Mouse (Mus musculus) left cerebral cortex, postnatal 25 days (tissue): ENCODE results near the gene Tmem203. TPM values are rescaled to one million over a fixed set of nuclear protein-coding genes. Genes with fewer than 3 reads are reported as not detected.
"Not testable (repeated sequence)": the region's sequence is repeated elsewhere in the genome, so short reads cannot be mapped to it uniquely, and the experiment has no call there.

Experiments
- DNase-seq, 2 experiments: peaks; one replicate each; pipeline ENCODE4 v3.0.0; 2022; ENCODE audit warnings: low spot score in 2 of 2, mixed read lengths in 1 of 2
- intact Hi-C: fragments of 180-260 bp; cut with DNase I; formaldehyde crosslinking; loops from one replicate; pipeline ENCODE4 v1.15.1; 2025
- total RNA-seq, 2 experiments: library from RNA; stranded (reverse); gene quantifications; 2 replicates each; pipeline ENCODE4 v1.2.3; 2021

The Tmem203 gene
- total RNA-seq, 2 experiments from 2014 or later = 32.8 to 37.3 TPM

DNA sequence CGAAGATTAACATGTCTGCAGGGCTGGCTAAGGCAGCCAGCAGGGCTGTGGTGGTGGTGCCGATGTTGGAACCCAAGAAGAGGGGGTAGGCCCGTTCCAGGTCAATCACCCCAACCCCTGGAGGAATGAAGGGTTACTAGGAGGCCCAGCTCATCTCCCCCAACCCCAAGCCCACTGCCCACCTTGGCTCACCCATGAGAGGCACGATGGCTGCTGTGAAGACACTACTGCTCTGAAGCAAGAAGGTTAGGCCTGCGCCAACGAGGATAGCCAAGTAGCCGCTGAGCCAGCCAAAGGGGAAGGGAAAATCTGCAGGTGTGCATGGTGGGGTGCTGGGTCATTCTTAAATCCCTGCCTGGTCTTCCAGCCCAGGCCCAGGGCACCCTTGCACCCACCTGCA lies 24.7 kb upstream of the Tmem203 start:
- DNase-seq = no peak
- intact Hi-C loops = no loop called here

DNA sequence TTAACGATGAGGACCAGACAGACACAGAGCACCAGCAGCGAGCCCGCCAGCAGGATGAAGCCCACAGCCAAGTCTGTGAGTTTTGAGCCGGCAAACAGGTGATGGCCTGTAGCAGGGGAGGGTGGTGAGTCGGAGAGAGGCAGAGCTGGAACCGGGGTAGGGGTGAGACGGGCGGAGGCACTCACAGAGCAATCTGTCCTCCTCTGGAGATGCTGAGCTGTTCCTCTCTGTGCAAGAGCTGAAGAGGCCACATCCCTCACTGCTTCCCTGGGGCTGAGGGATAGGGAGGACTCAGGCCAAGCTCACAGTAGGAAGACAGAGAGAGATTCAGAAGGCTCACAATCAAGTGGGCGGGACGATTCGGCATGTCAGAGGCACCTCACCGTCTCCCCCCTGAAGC lies 24.2 kb upstream of the Tmem203 start:
- DNase-seq = no peak
- intact Hi-C loops = no loop called here

DNA sequence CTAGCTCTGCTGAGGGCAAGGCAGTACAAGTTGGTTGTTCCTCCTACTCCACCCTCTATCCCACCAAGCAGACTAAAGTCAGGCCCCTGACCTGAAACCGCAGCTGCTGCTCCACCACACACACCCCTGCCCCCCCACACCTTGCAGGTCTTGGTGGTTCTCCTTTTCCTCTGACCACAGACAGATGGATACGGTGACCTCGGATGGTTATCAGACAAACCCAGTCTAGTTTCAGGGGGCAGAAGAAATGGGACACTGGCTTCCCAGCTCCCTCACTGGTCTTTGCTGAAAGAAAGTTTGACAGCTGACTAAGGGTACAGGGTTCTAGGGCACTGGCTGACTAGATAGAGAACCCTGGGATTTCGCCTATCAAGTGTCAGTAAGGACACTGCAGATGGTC lies 21.8 kb upstream of the Tmem203 start:
- no peak for DNase-seq
- intact Hi-C loops = no loop called here

DNA sequence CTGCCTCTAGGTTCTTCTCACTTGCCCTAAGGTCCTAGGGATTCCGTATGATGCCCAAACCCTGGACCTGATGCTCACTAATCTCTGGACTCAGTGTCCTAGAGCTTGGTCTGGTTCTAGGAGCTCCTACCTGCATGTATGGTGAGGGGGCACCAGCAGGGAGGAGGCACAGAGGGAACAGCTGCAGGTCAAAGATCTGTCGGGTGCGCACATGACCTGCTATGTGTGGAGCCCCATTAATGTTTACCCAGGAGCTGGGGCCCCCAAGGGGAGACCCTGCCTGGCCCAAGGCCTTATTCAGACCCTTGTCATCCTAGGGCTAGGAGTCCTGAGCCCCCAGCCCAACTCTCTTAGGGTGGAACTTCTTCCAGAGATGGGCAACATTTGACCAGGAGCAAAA lies 21.2 kb upstream of the Tmem203 start, which contains the start of gene Slc34a3:
Gene Slc34a3 (minus strand): TSS at position 315 of the 400 bp plus-strand sequence.
- intact Hi-C loops = no loop called here
- no peak for DNase-seq

DNA sequence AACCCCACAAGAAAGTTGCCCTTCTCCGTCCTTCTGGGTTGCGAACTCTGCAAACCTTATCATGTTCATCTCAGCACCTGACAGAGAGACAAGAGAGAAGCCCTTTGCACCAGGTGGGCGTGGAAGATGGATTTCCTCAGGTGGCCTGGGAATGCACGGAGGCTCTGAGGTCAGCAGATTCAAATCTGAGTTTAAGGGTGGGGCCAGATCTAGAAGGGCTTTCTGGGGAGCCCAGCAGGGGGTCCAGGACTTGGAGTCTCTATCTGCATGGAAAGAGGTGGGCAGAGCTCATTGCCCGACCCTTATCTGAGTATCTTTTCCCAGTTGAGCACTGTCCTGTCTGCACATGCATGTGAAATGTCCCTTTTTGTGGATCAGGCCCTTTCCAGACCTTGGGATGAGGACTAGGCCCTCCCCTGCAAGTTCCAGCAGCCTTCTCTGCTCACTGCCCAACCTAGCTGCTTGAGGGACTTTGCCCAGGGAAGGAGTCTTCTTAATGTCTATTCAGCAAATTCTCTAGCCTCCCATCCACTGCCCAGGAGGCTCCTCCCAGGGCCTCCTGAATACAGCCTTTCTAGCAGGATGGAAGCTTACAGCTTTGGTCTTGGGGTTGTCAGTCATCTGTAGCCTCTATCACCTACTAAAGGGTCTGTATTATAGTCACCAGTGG lies 20.6 kb upstream of the Tmem203 start:
- DNase-seq = no peak
- intact Hi-C loops = no loop called here

DNA sequence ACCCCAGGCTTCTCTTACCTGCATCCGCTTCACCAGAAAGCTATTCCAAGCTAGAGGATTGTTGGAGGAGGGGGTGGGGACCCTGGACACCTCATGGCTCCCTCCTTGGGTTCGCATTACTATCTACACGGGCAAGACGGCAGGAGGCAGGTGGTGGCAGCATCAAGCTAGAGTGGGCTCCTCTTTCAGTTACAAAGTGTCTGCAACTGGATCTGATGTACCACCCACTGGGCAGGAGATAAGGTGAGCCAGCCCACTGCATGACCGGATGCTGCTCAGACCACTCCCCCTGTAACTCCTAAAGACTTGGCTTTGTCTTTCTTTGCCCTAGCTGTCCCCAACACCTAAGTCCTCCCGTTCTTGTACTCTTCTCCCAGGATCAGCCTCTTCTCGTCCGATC lies 18.6 kb upstream of the Tmem203 start, which contains the start of gene Rnf224:
Gene Rnf224 (minus strand): TSS at position 174 of the 400 bp plus-strand sequence.
- no peak for DNase-seq
- intact Hi-C loops = no loop called here

DNA sequence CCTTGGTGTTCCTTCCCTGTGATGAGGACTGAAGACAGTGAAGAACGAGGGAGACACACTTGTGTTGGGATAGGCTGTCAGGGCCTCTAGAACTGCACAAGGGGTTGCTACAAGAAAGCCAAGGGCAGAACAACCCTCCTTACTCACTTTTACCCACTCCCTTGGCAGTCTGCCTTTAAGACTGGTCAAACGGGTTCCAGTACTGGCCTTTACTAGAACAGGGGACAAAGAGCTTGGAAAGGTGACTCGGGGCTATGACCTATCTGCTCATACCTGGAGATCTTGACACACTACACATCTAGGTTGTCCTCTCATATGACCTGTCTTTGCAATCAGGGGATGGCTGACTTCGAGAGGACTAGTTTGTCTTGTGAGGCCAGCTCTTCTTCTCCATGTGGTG lies 17.7 kb upstream of the Tmem203 start:
- DNase-seq = no peak
- intact Hi-C loops = no loop called here

DNA sequence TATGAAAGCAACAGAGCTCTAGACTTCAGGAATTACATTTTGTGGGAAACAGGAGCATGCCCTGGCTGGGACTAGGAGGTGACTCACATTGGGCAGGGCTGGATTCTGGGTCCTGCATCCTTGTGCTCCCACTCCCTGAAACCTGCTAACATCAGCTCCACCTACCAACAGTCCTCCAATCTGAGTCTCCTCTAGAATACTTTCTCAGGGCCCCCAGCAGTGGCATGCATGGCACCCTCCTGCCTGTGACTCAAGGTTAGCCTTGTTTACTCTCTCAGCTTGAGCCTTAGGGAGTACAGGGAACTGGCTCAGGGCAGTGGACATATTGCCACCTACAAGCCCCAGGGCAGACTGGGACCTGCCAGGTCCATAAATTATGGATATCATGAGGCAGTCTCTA lies 17.1 kb upstream of the Tmem203 start:
- intact Hi-C loops = no loop called here
- DNase-seq = no peak

DNA sequence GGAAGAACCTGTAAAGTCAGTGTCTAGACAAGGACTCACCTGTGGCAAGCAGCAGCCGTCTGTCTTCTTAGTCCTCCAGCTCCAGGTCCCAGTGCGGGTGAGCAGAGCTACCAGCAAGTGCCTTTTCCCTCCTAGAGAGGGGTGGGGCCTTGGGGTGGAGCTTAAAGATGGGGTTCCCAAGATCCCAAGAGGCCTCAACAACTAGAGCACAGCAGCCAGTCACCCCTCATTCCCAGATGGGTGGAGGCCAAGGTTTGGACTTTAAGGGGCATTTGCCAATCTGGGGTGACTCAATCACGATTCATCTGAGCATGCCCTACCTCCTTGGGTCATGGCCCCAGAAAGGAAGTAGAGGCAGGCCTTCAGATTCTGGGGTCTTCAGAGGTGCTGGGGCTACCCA lies 15.5 kb upstream of the Tmem203 start:
- intact Hi-C loops = no loop called here
- no peak for DNase-seq

DNA sequence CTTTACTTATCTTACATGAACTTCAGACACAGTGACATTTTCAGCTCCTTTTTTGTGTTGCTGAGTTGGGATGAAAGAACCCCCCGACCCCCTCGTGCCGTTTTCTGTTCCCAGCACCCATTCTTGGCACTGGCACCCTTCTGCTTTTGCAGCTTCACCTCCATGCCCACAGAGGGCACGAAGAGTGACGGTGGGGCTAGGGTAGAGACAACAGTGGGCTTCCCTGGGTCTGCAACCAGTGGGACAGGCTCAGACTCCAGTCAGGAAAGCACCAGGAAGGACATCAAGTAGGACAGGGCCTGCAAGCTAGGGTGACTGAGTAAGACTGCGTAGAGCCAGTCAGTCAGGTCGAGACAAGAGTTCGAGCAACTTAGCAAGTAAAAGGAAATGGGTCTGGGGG lies 14.9 kb upstream of the Tmem203 start:
- no peak for DNase-seq
- intact Hi-C loops = no loop called here

DNA sequence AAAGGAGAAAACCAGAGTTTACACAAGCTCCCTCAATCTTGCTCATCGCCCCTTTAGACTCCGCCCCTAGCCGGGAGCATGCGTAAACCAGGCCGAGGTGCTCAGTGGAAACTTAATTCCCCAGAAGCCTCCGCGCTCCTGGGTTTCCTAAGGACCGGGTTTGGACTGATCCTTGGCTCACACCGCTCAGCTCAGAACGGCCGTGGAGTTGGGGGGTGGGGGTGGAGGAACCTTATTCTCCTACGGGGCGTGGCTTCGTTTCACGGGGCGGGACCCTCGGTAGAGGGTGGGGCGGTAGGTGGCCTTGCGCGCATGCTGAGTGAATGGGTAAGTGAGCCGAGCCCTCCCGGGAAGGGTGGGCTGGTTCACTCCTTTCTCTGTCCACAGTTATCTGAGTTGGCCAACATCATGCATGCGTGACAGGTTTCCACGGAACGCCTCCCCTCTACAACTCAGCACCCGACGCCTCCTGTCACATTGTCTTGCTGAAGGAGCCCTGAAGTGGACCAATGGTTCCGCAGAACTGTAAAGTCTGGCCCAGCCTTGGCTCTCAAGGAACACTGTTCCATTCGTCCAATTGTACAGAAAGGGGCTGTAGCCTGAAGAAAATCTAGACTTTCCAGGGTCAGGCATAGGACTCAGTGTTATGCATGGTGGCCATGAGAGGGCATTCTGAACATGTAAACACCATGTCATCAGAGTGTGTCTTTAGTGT lies 14.4 kb upstream of the Tmem203 start:
- intact Hi-C loops = no loop called here
- DNase-seq = peak; percentile 72 to 85

DNA sequence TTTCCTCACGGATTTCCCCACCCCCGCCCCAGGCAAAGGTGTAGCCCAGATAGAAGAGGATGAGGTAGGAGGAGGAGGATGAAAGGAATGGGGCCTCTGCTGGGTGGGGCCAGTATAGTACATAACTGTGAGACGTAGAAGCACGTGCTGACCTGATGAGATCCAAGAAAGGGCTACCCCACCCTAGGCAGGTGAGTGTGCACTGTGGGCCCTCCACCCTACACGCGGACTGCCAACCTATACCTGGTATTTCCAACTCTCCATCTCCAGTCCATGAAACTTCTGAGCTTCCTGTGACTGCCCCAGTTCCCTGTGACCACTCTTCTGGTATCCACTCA lies 13.8 kb upstream of the Tmem203 start:
- intact Hi-C loops = no loop called here
- DNase-seq = no peak

DNA sequence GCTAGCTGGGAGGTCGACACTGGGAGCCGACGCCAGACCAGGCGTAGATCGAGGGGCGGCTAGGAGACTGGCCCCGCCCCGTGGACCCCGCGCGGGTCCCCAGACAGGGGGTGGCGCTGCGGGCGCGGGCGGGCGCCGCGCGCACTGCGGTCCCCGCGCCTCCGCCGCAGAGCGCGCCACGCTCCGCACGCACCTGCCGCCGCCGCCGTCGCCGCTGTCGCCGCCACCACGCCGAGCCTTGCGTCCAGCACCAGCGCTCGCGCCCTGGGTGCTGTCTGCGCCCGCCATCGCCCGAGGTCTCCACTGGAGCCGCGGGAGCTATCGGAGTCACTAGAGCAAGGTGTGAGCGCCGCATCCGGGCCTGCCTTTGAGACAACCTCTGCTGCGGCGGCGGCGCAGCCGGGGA lies 13.1 kb upstream of the Tmem203 start, which contains the start of the genes Rnf208 and Cysrt1:
Gene Rnf208 (plus strand): TSS at position 155 of the 406 bp plus-strand sequence.
Gene Cysrt1 (minus strand): TSS at position 352 of the 406 bp plus-strand sequence.
- intact Hi-C loops = no loop called here
- DNase-seq = peak; percentile 54 to 55

DNA sequence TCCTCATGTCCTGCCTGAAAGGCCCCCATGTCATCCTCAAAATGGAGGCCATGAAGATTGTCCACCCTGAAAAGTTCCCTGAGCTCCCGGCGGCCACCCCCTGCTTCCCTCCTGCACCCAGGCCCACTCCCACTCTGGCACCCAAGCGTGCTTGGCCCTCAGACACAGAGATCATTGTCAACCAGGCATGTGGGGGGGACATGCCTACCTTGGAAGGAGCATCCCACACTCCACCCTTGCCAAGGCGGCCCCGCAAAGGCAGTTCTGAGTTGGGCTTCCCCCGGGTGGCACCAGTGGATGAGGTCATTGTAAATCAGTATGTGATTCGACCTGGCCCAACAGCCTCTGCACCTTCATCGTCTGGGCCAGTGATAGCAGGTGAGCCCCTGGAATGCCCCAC lies 11.9 kb upstream of the Tmem203 start:
- intact Hi-C loops = no loop called here
- DNase-seq = no peak

DNA sequence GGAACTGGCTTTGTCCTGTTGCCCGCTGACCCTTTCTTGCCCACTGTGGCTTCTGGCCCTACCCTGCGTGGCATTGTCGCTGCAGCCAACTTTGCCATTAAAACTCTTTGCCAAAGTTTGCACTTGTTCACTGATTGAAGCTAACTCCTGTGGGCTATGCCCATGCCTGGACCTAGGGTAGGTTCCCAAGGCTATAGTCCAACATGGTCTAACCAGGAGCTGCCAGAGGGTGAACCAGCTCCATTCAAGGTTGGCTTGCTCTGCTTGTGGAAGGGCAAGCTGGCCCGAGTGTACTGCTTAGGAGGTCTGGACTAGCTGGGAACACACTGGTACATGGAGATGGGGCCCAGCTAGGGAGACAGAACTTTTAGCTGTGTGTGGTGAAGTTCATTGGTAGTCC lies 11.1 kb upstream of the Tmem203 start:
- intact Hi-C loops = no loop called here
- no peak for DNase-seq

DNA sequence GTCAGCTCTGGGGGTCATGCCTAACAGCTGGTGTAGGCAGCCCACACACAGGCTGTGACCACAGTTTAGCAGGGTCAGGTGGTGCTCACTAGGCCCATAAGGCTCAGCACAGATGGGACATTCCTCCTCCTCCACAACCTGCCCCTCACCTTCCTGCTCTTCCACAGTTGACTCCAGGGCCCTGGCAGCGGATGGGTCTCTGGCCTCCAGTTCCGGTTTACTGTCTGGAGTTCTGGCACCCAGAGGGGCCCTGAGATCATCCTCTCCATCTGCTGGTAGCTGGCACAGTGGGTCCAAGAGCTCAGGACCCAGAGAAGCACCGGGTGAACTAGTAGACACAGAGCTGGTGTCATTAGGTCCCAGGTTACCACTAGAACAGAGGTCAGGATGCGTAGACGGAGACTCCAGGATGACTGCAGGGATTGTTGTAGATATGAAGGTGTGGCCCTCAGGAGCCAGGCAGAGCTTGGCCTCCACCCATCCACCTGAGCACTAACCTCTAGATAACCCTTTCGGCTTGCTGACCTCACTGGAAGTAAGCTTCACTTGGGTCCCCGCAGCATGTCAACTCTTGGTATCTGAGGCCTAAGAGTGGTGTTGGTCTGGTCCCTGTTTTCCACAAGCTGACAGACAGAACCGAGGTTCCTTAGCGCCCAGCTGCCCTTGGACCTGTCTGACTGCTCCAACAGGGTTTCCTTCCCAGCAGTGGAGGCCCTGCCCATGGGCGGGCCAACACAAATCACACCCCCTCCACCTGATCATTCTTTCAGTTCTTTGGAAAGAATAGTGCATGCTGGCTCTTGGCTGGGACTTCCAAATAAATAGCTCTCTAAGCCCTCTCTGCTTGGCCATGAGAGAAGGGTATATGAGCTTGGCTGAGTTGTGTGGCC lies 8.8 kb upstream of the Tmem203 start, which contains the start of gene AL732309.1:
Gene AL732309.1 (minus strand): TSS at position 681 of the 890 bp plus-strand sequence.
- DNase-seq = no peak
- intact Hi-C loops = no loop called here

DNA sequence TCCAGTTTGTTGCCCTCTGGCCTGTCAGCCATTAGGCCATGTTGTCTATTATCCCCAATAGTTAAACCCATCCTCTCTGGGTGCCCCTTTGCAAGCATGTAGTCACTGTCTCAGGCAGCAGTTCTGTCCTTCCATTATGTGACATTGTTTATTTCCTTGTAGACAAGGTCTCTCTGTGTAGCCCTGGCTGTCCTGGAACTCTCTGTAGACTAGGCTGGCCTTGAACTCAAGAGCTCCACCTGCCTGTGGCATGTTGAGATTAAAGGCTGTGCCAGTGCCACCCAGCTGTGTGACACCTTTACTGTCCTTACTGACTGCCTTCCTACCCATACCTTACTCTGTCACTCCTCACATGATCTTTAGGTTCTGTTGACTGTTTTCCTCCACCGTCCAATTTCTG lies 2.9 kb upstream of the Tmem203 start:
- intact Hi-C loops = no loop called here
- DNase-seq = no peak

DNA sequence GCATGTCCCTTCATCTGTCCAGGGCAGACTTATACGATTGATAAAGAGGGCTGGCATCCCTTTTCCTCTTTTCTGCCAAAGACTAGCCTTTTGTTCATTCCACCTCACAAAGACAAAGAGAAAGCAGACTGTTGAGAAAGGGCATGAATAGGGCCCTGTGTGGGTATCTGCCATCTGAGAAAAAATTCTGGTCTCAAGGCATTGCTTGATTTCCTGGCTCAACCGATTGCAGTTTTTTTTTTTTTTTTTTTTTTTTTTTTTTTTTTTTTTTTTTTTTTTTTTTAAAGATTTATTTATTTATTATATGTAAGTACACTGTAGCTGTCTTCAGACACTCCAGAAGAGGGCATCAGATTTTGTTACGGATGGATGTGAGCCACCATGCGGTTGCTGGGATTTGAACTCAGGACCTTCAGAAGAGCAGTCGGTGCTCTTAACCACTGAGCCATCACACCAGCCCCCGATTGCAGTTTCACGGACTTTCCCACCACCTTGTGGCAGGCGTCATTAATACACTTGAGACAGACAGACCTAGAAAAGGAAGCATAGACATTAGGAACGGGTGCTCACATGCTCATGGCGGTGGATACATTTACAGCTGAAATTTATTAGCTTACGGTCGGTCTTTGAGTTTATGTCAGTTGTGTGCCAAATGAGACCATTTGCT lies 1.3 kb downstream of the Tmem203 start:
- DNase-seq = not testable (repeated sequence)
- intact Hi-C loops = loop anchor here (5.0 kb wide), 1 partner anchor 64 kb away; no protein-coding TSS in a partner anchor

DNA sequence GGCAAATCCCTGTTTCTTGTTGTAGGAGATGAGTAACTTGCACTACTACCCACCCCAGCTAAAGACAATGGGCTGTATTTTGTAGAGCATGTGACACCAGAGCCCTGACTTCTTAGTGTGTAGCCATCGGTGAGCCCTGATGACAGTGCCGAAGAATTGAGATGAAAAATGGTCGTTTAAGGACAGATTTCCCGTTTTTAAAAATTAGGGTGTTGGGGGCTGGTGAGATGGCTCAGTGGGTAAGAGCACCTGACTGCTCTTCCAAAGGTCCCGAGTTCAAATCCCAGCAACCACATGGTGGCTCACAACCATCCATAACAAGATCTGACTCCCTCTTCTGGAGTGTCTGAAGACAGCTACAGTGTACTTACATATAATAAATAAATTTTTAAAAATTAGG lies 2.0 kb downstream of the Tmem203 start:
- DNase-seq = not testable (repeated sequence)
- intact Hi-C loops = loop anchor here (5.0 kb wide), 1 partner anchor 65 kb away; no protein-coding TSS in a partner anchor
